Comparison of ENCODE assay signal across 10 mouse cellular contexts in genomic region chr2:180788386-180788785, GRCm38 (mm10). TPM values are rescaled to one million over a fixed set of nuclear protein-coding genes. Genes with fewer than 3 reads are reported as not detected.
A peak's percentile ranks its signal among the peaks of the same experiment; 100 is the strongest.
DNase-seq lines count a peak whose midpoint lies in the region; ATAC-seq lines count a peak whose summit lies in the region.
"Had no signal": no experiment of that assay in that cellular context is flagged by ENCODE, and none has a peak within 500 bp of the region (broad histone marks: within the 10 kb centered on the region; RNA-seq: fewer than 3 reads in every experiment).

No protein-coding gene starts in this region.

- peaks cover 34% of the 10 kb centered on the region; the same call in 1 of the 2 replicates for H3K27me3 ChIP-seq in forebrain, embryonic 13.5 days
- H3K27me3 ChIP-seq in forebrain, embryonic 10.5 days (ENCODE audit: poor library complexity, severe bottlenecking): peaks cover 36% of the 10 kb centered on the region
- peaks cover 18% of the 10 kb centered on the region for H3K27me3 ChIP-seq in heart, embryonic 16.5 days (ENCODE audit: control insufficient read depth, insufficient read depth, low read length)
- 0 out of 2 replicates have a peak, but pooled peaks cover 3% of the 10 kb centered on the region for H3K27me3 ChIP-seq in neural tube, embryonic 15.5 days (replicated peaks)

- no peak overlapping the region for H3K4me3 ChIP-seq in forebrain, embryonic 13.5 days
- no peak overlapping the region for H3K4me3 ChIP-seq in forebrain, embryonic 10.5 days
- no peak overlapping the region for H3K4me3 ChIP-seq in heart, embryonic 16.5 days (ENCODE audit: low read length)
- H3K4me3 ChIP-seq in neural tube, embryonic 15.5 days (replicated peaks): no peak overlapping the region

- WGBS in forebrain, embryonic 13.5 days: 52% methylated on average over 2 of the region's 2 CpGs
- WGBS in forebrain, embryonic 10.5 days: 56% methylated on average over 2 of the region's 2 CpGs
- WGBS in heart, embryonic 16.5 days: 14% methylated on average over 2 of the region's 2 CpGs
- 41% methylated on average over 2 of the region's 2 CpGs for whole genome bisulfite sequencing in neural tube, embryonic 15.5 days

- peaks cover 21% of the 10 kb centered on the region; the same call in 1 of the 2 replicates for H3K4me1 ChIP-seq in forebrain, embryonic 13.5 days
- H3K4me1 ChIP-seq in forebrain, embryonic 10.5 days: peaks cover 14% of the 10 kb centered on the region
- H3K4me1 ChIP-seq in heart, embryonic 16.5 days (ENCODE audit: control insufficient read depth, insufficient read depth, low read length): peaks cover 11% of the 10 kb centered on the region
- H3K4me1 ChIP-seq in neural tube, embryonic 15.5 days: peaks cover 13% of the 10 kb centered on the region

- H3K36me3 ChIP-seq in forebrain, embryonic 13.5 days (ENCODE audit: poor library complexity, severe bottlenecking): no peaks in the 10 kb centered on the region
- H3K36me3 ChIP-seq in forebrain, embryonic 10.5 days (replicated peaks): no peaks in the 10 kb centered on the region
- H3K36me3 ChIP-seq in heart, embryonic 16.5 days (ENCODE audit: control insufficient read depth, insufficient read depth): no peaks in the 10 kb centered on the region
- no peaks in the 10 kb centered on the region for H3K36me3 ChIP-seq in neural tube, embryonic 15.5 days

- no peak overlapping the region for H3K4me2 ChIP-seq in forebrain, embryonic 13.5 days
- H3K4me2 ChIP-seq in heart, embryonic 16.5 days (ENCODE audit: low read depth, low read length): no peak overlapping the region
- H3K4me2 ChIP-seq in neural tube, embryonic 15.5 days: peak overlapping the region; percentile 29; the same call in 1 of the 2 replicates

- H3K27ac ChIP-seq in forebrain, embryonic 13.5 days: peak overlapping the region; percentile 25
- no peak overlapping the region for H3K27ac ChIP-seq in forebrain, embryonic 10.5 days
- H3K27ac ChIP-seq in heart, embryonic 16.5 days (ENCODE audit: low read length): no peak overlapping the region
- H3K27ac ChIP-seq in neural tube, embryonic 15.5 days (replicated peaks): no peak overlapping the region

- no peak for DNase-seq in forebrain, embryonic 10.5 days (ENCODE audit: extremely low spot score, low spot score)
- DNase-seq in right cerebral cortex, adult 18-20 months: peak; percentile 18
- no peak for DNase-seq in right cerebral cortex, adult 2 months (ENCODE audit: low spot score in 2 of 2)
- DNase-seq in urinary bladder, postnatal 25 days (ENCODE audit: low spot score): no peak
- no peak for DNase-seq in embryo, embryonic 10.5 days (ENCODE audit: low spot score)

- no peaks in the 10 kb centered on the region for H3K9me3 ChIP-seq in forebrain, embryonic 13.5 days (replicated peaks)
- H3K9me3 ChIP-seq in forebrain, embryonic 10.5 days: no peaks in the 10 kb centered on the region
- no peaks in the 10 kb centered on the region for H3K9me3 ChIP-seq in heart, embryonic 16.5 days (replicated peaks; ENCODE audit: control insufficient read depth, low read length)
- no peaks in the 10 kb centered on the region for H3K9me3 ChIP-seq in neural tube, embryonic 15.5 days (replicated peaks)

- H3K9ac ChIP-seq in forebrain, embryonic 13.5 days: no peak overlapping the region
- H3K9ac ChIP-seq in heart, embryonic 16.5 days (ENCODE audit: low read length): no peak overlapping the region
- H3K9ac ChIP-seq in neural tube, embryonic 15.5 days (replicated peaks): no peak overlapping the region

- ATAC-seq in forebrain, embryonic 13.5 days: peak; percentile 17; the same call in 1 of the 2 replicates
- ATAC-seq in heart, embryonic 16.5 days (replicated peaks; ENCODE audit: extremely low read depth, insufficient read depth, low FRiP score): 0 out of 2 replicates have a peak, but pooled peaks have one; percentile 28
- ATAC-seq in neural tube, embryonic 15.5 days (ENCODE audit: low FRiP score): no peak

RNA-seq across cellular contexts. Expression of gene Bhlhe23, which starts 11.7 kb away (rescaled TPM):
- polyA plus RNA-seq in forebrain, embryonic 13.5 days (2015; fragmentation: Nextera tagmentation; extraction: Ambion mirVana): 0.40 and 1.2 TPM in 2 replicates
- 0.43 and 0.47 TPM in 2 replicates for polyA plus RNA-seq in forebrain, embryonic 10.5 days (2016; fragmentation: Nextera tagmentation; extraction: Ambion mirVana)
- not detected in 2 replicates for polyA plus RNA-seq in heart, embryonic 16.5 days (2015; fragmentation: Nextera tagmentation; extraction: Ambion mirVana)
- polyA plus RNA-seq in neural tube, embryonic 15.5 days (2015; fragmentation: Nextera tagmentation; extraction: Ambion mirVana): 1.6 and 1.9 TPM in 2 replicates
- polyA plus RNA-seq: liver, embryonic 16.5 days; stomach, embryonic 14.5 days had no signal
